Mouse (Mus musculus) right cerebral cortex, postnatal 36 days (tissue): ENCODE measurements around the gene Col12a1.

Source experiments
- DNase-seq, 2 experiments: peaks; one replicate each; pipeline ENCODE4 v3.0.0; 2022; ENCODE audit warnings: low spot score in 2 of 2, mixed read lengths in 1 of 2

Col12a1 gene

GRCm38 (mm10) chr9:79718481-79719370, at the start of gene Col12a1:
TSS of gene Col12a1 (minus strand) at chr9:79718831.
- no peak for DNase-seq

GRCm38 (mm10) chr9:79766991-79767545, 48.4 kb upstream of the Col12a1 start:
- DNase-seq, result no peak

- no peak for DNase-seq
Observed at GRCm38 (mm10) chr9:79765329-79765728, 46.7 kb upstream of the Col12a1 start.

- DNase-seq, result no peak
Observed at GRCm38 (mm10) chr9:79762519-79762918, 43.9 kb upstream of the Col12a1 start.

- no peak for DNase-seq
Observed at GRCm38 (mm10) chr9:79760076-79760475, 41.4 kb upstream of the Col12a1 start.

GRCm38 (mm10) chr9:79759385-79760005, 40.9 kb upstream of the Col12a1 start, which contains the start of gene Cox7a2:
TSS of gene Cox7a2 (minus strand) at chr9:79759878.
- peak; percentile 94 to 95 for DNase-seq

- no peak for DNase-seq
Observed at GRCm38 (mm10) chr9:79755311-79755710, 36.7 kb upstream of the Col12a1 start.

- DNase-seq, result no peak
Observed at GRCm38 (mm10) chr9:79751846-79752245, 33.2 kb upstream of the Col12a1 start.

GRCm38 (mm10) chr9:79750709-79751108, 32.1 kb upstream of the Col12a1 start:
- DNase-seq, result no peak

- DNase-seq, result no peak
Observed at GRCm38 (mm10) chr9:79745036-79745435, 26.4 kb upstream of the Col12a1 start.

- DNase-seq, result no peak
Observed at GRCm38 (mm10) chr9:79735608-79736007, 17.0 kb upstream of the Col12a1 start.

- DNase-seq, result no peak
Observed at GRCm38 (mm10) chr9:79730301-79730700, 11.7 kb upstream of the Col12a1 start.

GRCm38 (mm10) chr9:79723090-79723489, 4.5 kb upstream of the Col12a1 start:
- DNase-seq, result no peak

- DNase-seq, result no peak
Observed at GRCm38 (mm10) chr9:79721056-79721455, 2.4 kb upstream of the Col12a1 start.

- no peak for DNase-seq
Observed at GRCm38 (mm10) chr9:79720143-79720542, 1.5 kb upstream of the Col12a1 start.

GRCm38 (mm10) chr9:79719451-79719850, 820 bp upstream of the Col12a1 start:
- DNase-seq, result no peak

GRCm38 (mm10) chr9:79717836-79718475, 675 bp downstream of the Col12a1 start:
- DNase-seq, result no peak

- DNase-seq, result peak in 1 of 2 experiments; percentile 53
Observed at GRCm38 (mm10) chr9:79716909-79717835, 1.5 kb downstream of the Col12a1 start.

GRCm38 (mm10) chr9:79716496-79716895, 2.1 kb downstream of the Col12a1 start:
- no peak for DNase-seq

- no peak for DNase-seq
Observed at GRCm38 (mm10) chr9:79714471-79715045, 4.1 kb downstream of the Col12a1 start.
